Mouse (Mus musculus): ENCODE data around the gene Psmd13. TPM values are rescaled to one million over a fixed set of nuclear protein-coding genes. Genes with fewer than 3 reads are reported as not detected.

Psmd13 gene
- polyA plus RNA-seq, 1 experiment, result 138 TPM

GRCm38 (mm10) chr7:140912293-140912692, 30.5 kb downstream of the Psmd13 start:
- DNase-seq (ENCODE audit: low read depth), result no peak
- TF ChIP-seq POLR2A (IDR thresholded peaks at IDR 0.05; ENCODE audit: borderline replicate concordance, extremely low read depth, insufficient read depth, insufficient read length, poor library complexity, severe bottlenecking) (no peak), CTCF (IDR thresholded peaks at IDR 0.05; ENCODE audit: borderline replicate concordance, extremely low read depth, insufficient read depth, insufficient read length) (no peak)

- no peak for DNase-seq (ENCODE audit: low read depth)
- TF ChIP-seq POLR2A (IDR thresholded peaks at IDR 0.05; ENCODE audit: borderline replicate concordance, extremely low read depth, insufficient read depth, insufficient read length, poor library complexity, severe bottlenecking) (no peak), CTCF (IDR thresholded peaks at IDR 0.05; ENCODE audit: borderline replicate concordance, extremely low read depth, insufficient read depth, insufficient read length) (no peak)
Observed at GRCm38 (mm10) chr7:140912846-140913482, 31.2 kb downstream of the Psmd13 start.

- no peak for DNase-seq (ENCODE audit: low read depth)
- TF ChIP-seq POLR2A (IDR thresholded peaks at IDR 0.05; ENCODE audit: borderline replicate concordance, extremely low read depth, insufficient read depth, insufficient read length, poor library complexity, severe bottlenecking) (no peak), CTCF (IDR thresholded peaks at IDR 0.05; ENCODE audit: borderline replicate concordance, extremely low read depth, insufficient read depth, insufficient read length) (no peak)
Observed at GRCm38 (mm10) chr7:140914031-140914690, 32.4 kb downstream of the Psmd13 start.

DNA sequence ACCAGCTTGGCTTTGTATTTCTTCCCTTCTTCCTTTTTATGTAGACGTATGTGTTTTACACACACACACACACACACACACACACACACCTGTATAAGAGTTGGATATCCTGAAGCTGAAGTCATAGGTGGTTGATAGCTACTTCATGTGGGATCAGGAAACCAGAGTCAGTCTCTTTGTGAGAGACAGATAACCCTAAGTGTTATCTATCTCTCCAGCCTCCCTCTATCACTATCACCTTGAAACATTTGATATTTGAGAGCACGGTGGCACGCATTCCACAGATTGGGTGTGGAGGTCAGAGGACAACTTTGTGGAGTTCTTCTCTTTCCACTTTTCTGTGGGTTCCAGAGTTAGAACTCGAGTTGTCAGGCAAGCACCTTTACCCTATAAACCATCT, 38.1 kb downstream of the Psmd13 start:
- no peak for DNase-seq (ENCODE audit: low read depth)
- no peak for TF ChIP-seq CTCF (IDR thresholded peaks at IDR 0.05; ENCODE audit: borderline replicate concordance, extremely low read depth, insufficient read depth, insufficient read length)
- no peak for TF ChIP-seq POLR2A (IDR thresholded peaks at IDR 0.05; ENCODE audit: borderline replicate concordance, extremely low read depth, insufficient read depth, insufficient read length, poor library complexity, severe bottlenecking)

DNA sequence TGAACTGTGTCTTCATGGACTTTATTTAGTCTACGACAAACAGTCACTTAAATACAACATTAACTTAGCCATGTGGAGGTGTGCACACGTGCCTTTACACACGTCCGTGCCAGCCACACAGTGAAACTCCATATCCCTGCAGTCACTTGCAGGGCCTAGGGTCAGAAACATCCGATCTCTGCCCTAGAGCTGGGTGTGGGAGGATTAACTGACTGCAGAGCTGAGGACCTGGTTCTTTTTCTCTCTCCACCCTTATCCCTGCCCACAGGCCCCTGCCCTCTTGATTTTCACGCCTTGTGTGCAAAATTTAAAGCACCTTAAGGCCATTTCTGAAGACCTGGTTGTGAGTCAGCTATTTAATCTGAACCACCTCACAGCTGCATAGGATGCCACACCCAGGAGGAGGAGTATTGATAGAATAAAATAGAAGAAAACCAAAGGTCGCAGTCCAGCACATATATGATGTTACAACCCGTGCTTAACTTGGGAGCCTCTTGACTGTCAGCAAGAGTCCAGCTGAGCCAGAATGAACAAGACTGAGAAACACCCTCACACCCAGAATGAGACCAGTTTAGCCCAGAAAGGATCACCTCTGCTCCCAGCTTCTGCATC, 38.8 kb downstream of the Psmd13 start, which contains the start of gene Nlrp6:
Gene Nlrp6 (plus strand): TSS at position 485 of the 612 bp plus-strand sequence.
- TF ChIP-seq CTCF (IDR thresholded peaks at IDR 0.05; ENCODE audit: borderline replicate concordance, extremely low read depth, insufficient read depth, insufficient read length), result no peak
- TF ChIP-seq POLR2A (IDR thresholded peaks at IDR 0.05; ENCODE audit: borderline replicate concordance, extremely low read depth, insufficient read depth, insufficient read length, poor library complexity, severe bottlenecking), result no peak
- DNase-seq (ENCODE audit: low read depth), result no peak

DNA sequence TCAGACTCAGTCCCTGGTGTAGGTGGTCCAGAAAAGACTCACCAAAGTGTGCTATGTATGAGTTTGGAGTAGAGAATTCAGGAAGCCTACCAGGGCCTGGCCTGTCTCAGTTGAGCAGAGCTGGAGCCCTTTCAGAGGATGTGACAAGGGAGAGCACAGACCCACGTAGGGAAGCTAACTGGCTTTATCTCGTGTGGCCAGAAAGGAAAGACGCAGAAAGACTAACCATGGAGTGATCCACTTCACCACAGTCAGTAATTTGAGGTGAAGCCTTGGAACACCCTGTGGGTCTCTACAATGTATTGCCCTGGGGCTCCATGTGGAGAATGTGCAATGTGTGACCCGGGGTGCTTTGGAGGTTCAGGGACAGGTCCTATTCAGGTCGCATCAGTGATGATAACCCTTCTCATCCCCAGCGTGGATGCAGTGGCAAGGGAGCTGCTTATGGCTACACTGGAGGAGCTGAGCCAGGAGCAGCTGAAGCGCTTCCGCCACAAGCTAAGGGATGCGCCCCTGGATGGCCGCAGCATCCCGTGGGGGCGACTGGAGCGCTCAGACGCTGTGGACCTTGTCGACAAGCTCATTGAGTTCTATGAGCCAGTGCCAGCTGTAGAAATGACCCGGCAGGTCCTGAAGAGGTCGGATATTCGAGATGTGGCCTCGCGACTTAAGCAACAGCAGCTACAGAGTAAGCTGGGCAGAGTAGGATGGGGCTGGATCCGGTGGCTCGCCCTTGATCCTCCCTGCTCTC, 39.6 kb downstream of the Psmd13 start:
- TF ChIP-seq CTCF (IDR thresholded peaks at IDR 0.05; ENCODE audit: borderline replicate concordance, extremely low read depth, insufficient read depth, insufficient read length) (no peak), POLR2A (IDR thresholded peaks at IDR 0.05; ENCODE audit: borderline replicate concordance, extremely low read depth, insufficient read depth, insufficient read length, poor library complexity, severe bottlenecking) (no peak)
- no peak for DNase-seq (ENCODE audit: low read depth)

DNA sequence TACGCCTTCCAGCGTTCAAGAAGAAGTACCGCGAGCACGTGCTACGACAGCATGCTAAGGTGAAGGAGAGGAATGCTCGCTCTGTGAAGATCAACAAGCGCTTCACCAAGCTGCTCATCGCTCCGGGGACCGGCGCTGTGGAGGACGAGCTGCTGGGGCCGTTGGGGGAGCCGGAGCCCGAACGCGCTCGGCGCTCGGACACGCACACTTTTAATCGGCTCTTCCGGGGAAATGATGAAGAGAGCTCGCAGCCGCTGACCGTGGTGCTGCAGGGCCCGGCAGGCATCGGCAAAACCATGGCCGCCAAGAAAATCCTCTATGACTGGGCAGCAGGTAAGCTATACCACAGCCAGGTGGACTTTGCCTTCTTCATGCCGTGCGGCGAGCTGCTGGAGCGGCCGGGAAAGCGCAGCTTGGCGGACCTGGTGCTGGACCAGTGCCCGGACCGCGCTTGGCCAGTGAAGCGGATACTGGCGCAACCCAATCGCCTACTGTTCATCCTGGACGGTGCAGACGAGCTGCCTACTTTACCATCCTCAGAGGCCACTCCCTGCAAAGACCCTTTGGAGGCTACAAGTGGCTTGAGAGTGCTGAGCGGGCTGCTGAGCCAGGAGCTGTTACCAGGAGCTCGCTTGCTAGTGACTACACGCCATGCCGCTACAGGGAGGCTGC, 40.8 kb downstream of the Psmd13 start:
- DNase-seq (ENCODE audit: low read depth), result peak; percentile 68
- TF ChIP-seq POLR2A (IDR thresholded peaks at IDR 0.05; ENCODE audit: borderline replicate concordance, extremely low read depth, insufficient read depth, insufficient read length, poor library complexity, severe bottlenecking) (no peak), CTCF (IDR thresholded peaks at IDR 0.05; ENCODE audit: borderline replicate concordance, extremely low read depth, insufficient read depth, insufficient read length) (no peak)

- no peak for DNase-seq (ENCODE audit: low read depth)
- TF ChIP-seq CTCF (IDR thresholded peaks at IDR 0.05; ENCODE audit: borderline replicate concordance, extremely low read depth, insufficient read depth, insufficient read length) (no peak), POLR2A (IDR thresholded peaks at IDR 0.05; ENCODE audit: borderline replicate concordance, extremely low read depth, insufficient read depth, insufficient read length, poor library complexity, severe bottlenecking) (no peak)
Observed at GRCm38 (mm10) chr7:140923070-140923775, 41.5 kb downstream of the Psmd13 start.

- no peak for DNase-seq (ENCODE audit: low read depth)
- TF ChIP-seq POLR2A (IDR thresholded peaks at IDR 0.05; ENCODE audit: borderline replicate concordance, extremely low read depth, insufficient read depth, insufficient read length, poor library complexity, severe bottlenecking), result no peak
- no peak for TF ChIP-seq CTCF (IDR thresholded peaks at IDR 0.05; ENCODE audit: borderline replicate concordance, extremely low read depth, insufficient read depth, insufficient read length)
Observed at GRCm38 (mm10) chr7:140927181-140927580, 45.4 kb downstream of the Psmd13 start.

- no peak for DNase-seq (ENCODE audit: low read depth)
- TF ChIP-seq CTCF (IDR thresholded peaks at IDR 0.05; ENCODE audit: borderline replicate concordance, extremely low read depth, insufficient read depth, insufficient read length), result peak; percentile 26; the same call in 1 of the 2 replicates
- TF ChIP-seq POLR2A (IDR thresholded peaks at IDR 0.05; ENCODE audit: borderline replicate concordance, extremely low read depth, insufficient read depth, insufficient read length, poor library complexity, severe bottlenecking), result no peak
Observed at GRCm38 (mm10) chr7:140938436-140938835, 56.7 kb downstream of the Psmd13 start.

Measured in brain, embryonic 14.5 days (tissue).